Mouse (Mus musculus) limb, embryonic 10.5 days (tissue): Measurements from ENCODE around the gene Mmp24. TPM values are rescaled to one million over a fixed set of nuclear protein-coding genes. Genes with fewer than 3 reads are reported as not detected.

Experiments
- DNase-seq: peaks from one replicate; pipeline ENCODE4 v3.0.0-alpha.2; 2017; ENCODE audit warnings: low spot score
- H3K27ac ChIP-seq: fragments of 300-500 bp; sonication (generic); 2 replicates; pipeline ENCODE4 v1.5.1; 2016; ENCODE audit warnings: mild to moderate bottlenecking
- H3K27me3 ChIP-seq: fragments of 300-500 bp; sonication (generic); 2 replicates; pipeline ENCODE4 v1.6.1; 2016; ENCODE audit warnings: low read depth, mild to moderate bottlenecking; ENCODE audit not compliant: poor library complexity, severe bottlenecking
- H3K36me3 ChIP-seq: fragments of 300-500 bp; sonication (generic); 2 replicates; pipeline ENCODE4 v1.6.1; 2016; ENCODE audit warnings: mild to moderate bottlenecking, moderate library complexity
- H3K4me1 ChIP-seq: fragments of 300-500 bp; sonication (generic); 2 replicates; pipeline ENCODE4 v1.6.1; 2016
- H3K4me3 ChIP-seq: fragments of 300-500 bp; sonication (generic); 2 replicates; pipeline ENCODE4 v1.5.1; 2016; ENCODE audit warnings: mild to moderate bottlenecking, moderate library complexity
- H3K9me3 ChIP-seq: fragments of 300-500 bp; sonication (generic); replicated peaks from 2 replicates; pipeline ENCODE4 v1.6.1; 2016; ENCODE audit warnings: mild to moderate bottlenecking
- WGBS: fragments of 180-500 bp; shearing (Covaris S2); methylation state at CpG from one replicate; pipeline ENCODE4 v1.1.7; 2016; 5-methylcytosine and 5-hydroxymethylcytosine counted together
- polyA plus RNA-seq: library from polyadenylated mRNA; unstranded; fragments of >200 nt; fragmentation: Nextera tagmentation; extraction: Ambion mirVana; gene quantifications from 2 replicates; pipeline ENCODE4 v1.2.1, GENCODE M21; 2016

Gene Mmp24
- polyA plus RNA-seq, 1 experiment from 2014 or later: 0.05 TPM

DNA sequence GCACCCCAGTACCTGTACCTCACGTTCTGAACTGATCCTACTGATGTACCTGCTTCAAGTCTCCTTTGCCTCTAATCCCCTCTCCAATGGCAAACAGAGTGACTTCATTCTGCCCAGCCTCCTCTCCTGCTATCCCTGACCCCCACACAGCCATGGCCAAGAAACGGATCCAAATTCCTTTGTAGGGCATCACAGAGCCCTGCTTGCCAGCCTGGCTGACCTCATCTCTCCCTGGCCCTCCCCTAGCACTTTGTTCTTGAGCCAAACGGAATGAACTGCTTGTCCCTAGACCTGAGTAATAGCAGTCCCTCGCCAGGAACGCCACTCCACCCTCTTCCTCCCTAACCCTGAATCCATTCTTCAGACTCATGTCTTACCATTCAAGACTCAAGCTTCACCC, 31.4 kb downstream of the Mmp24 start:
- Histone ChIP-seq H3K36me3 (no peaks in the 10 kb centered on the region), H3K9me3 (no peaks in the 10 kb centered on the region), H3K27me3 (no peaks in the 10 kb centered on the region), H3K4me3 (no peak overlapping the region), H3K27ac (no peak overlapping the region), H3K4me1 (peaks cover 9% of the 10 kb centered on the region; the same call in 1 of the 2 replicates)
- no peak for DNase-seq
- WGBS: 75% methylated on average over 5 of the region's 5 CpGs

DNA sequence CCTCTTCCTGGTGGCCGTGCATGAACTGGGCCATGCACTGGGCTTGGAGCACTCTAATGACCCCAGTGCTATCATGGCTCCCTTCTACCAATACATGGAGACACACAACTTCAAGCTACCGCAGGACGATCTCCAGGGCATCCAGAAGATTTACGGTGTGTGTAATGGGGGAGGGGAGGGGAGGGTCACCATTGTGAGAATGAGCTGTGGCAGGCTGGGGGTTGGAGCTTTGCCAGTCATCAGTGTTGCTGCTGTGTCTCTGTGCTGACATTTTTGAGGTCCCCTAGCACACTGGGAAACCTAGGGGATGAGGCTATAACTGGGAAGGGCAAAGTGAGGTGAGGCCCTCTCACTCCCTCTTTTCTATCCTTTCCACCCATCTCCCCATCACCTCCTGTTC, 32.3 kb downstream of the Mmp24 start:
- WGBS: 48% methylated on average over 4 of the region's 4 CpGs
- Histone ChIP-seq H3K27me3 (no peaks in the 10 kb centered on the region), H3K9me3 (no peaks in the 10 kb centered on the region), H3K36me3 (no peaks in the 10 kb centered on the region), H3K27ac (no peak overlapping the region), H3K4me1 (peaks cover 9% of the 10 kb centered on the region; the same call in 1 of the 2 replicates), H3K4me3 (no peak overlapping the region)
- DNase-seq: no peak

DNA sequence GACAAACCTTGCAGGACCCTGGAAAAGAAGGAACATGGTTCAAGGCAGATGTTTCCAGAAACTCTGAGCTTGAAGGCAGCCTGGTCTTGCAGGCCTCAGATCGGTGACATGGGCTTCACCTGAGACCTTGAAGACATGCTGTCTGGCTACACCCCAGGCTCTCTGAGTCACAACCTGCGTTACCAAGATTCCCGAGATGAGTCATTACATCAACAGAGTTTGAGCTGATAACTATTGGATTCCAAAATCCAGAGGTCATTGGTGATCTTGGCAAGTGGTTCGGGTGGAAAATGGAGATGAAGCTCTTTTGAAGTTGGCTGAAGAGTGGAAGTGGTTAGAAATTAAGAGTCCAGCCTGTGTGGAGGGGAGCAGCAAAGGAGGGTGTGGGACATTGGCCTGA, 34.5 kb downstream of the Mmp24 start:
- no peaks in the 10 kb centered on the region for H3K9me3 ChIP-seq
- H3K4me3 ChIP-seq: no peak overlapping the region
- WGBS: 90% methylated on average over 4 of the region's 4 CpGs
- H3K36me3 ChIP-seq: no peaks in the 10 kb centered on the region
- DNase-seq: no peak
- H3K27ac ChIP-seq: no peak overlapping the region
- H3K27me3 ChIP-seq: no peaks in the 10 kb centered on the region
- peaks cover 19% of the 10 kb centered on the region for H3K4me1 ChIP-seq

DNA sequence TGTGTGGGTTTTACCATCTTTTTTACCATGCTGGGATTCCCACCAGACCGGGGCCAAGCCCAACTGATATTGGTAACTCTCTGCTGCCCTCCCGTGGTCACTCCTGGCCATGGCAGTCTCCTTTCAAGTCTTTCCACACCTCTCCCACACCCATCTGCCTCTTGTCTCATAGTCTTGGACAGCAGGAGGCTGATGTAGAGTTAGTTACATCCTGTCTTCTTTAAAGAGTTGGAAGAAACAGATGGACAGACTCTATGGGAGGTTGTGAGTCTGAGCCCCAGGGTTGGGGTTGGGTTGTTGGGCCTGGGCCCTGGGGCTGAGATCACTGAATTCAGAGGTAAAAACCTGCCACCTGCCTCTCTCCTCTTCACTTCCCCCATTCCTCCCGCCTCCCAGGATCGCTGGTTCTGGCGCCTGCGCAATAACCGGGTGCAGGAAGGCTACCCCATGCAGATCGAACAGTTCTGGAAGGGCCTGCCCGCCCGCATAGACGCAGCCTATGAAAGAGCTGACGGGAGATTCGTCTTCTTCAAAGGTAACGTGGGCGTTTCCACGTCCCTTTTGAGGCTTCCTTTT, 36.8 kb downstream of the Mmp24 start:
- 35% methylated on average over 16 of the region's 16 CpGs for WGBS
- peak; percentile 88 for DNase-seq
- peaks cover 24% of the 10 kb centered on the region for H3K4me1 ChIP-seq
- H3K36me3 ChIP-seq: no peaks in the 10 kb centered on the region
- no peaks in the 10 kb centered on the region for H3K9me3 ChIP-seq
- no peak overlapping the region for H3K4me3 ChIP-seq
- no peak overlapping the region for H3K27ac ChIP-seq
- H3K27me3 ChIP-seq: no peaks in the 10 kb centered on the region

DNA sequence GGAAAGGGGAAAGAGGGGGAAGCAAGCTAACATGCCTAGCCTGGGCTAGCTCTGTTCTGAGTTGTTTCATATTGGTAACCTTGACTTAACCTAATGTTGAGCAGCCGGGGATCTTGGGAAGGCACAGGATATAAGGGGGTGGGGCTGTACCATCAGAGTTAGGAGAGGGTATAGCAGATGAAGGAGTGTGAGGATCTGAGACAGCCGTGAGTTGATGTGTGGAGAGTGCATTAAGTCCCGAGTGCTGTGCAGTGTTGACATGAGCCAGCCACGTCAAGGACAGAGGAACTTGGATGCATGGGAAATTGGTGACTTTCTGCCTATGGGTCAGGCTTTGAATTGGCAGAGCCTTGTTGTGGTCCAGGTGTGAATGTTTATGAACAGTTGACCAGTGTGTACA, 37.5 kb downstream of the Mmp24 start:
- no peaks in the 10 kb centered on the region for H3K9me3 ChIP-seq
- H3K27me3 ChIP-seq: no peaks in the 10 kb centered on the region
- 82% methylated on average over 4 of the region's 4 CpGs for WGBS
- H3K27ac ChIP-seq: no peak overlapping the region
- H3K36me3 ChIP-seq: no peaks in the 10 kb centered on the region
- no peak overlapping the region for H3K4me3 ChIP-seq
- DNase-seq: no peak
- H3K4me1 ChIP-seq: peaks cover 19% of the 10 kb centered on the region

DNA sequence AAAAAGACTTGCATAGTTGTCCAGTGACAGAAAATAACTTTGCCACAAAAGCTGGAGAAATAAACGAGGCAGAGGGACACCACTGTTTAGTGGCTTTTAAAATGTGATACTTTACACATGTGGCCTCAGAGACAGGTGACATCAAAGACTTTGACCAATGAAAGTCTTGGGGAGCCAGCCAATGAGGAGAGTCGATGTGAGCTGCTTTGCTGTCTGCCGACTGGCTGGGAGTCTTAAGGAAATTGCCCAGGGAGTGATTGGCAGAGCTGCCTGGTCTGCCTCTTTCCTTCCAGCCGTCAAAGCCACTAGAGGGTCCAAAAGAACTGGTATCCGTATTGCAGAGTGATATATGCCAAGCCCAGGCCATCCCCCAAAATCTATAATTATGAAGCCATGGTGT, 39.7 kb downstream of the Mmp24 start:
- Histone ChIP-seq H3K27me3 (no peaks in the 10 kb centered on the region), H3K4me1 (peaks cover 41% of the 10 kb centered on the region), H3K27ac (no peak overlapping the region), H3K4me3 (no peak overlapping the region), H3K9me3 (no peaks in the 10 kb centered on the region), H3K36me3 (peaks cover 8% of the 10 kb centered on the region)
- WGBS: 24% methylated on average over 5 of the region's 5 CpGs
- DNase-seq: no peak

DNA sequence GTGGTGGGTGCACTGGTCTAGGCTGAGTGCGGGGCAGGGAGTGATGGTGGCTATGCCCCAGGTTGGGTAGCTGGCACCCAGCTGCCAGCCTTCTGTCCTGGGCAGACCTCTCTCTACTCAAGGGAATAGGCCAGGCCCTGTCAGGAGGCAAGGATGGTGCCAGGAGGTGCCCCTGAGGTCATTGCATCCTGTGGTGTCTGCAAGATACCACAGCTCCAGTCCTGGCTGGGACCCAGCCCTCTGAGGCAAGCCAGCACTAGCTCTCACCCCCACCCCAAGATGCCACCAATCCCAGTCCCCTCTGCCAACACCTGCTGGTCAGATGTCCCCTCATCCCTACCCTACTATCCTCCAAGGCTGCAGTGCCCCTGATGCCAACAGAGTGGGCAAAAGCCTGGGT, 41.0 kb downstream of the Mmp24 start:
- 96% methylated on average over 1 of the region's 1 CpGs for WGBS
- no peak for DNase-seq
- peaks cover 42% of the 10 kb centered on the region for H3K4me1 ChIP-seq
- peaks cover 21% of the 10 kb centered on the region for H3K36me3 ChIP-seq
- no peaks in the 10 kb centered on the region for H3K27me3 ChIP-seq
- no peak overlapping the region for H3K4me3 ChIP-seq
- no peaks in the 10 kb centered on the region for H3K9me3 ChIP-seq
- no peak overlapping the region for H3K27ac ChIP-seq

DNA sequence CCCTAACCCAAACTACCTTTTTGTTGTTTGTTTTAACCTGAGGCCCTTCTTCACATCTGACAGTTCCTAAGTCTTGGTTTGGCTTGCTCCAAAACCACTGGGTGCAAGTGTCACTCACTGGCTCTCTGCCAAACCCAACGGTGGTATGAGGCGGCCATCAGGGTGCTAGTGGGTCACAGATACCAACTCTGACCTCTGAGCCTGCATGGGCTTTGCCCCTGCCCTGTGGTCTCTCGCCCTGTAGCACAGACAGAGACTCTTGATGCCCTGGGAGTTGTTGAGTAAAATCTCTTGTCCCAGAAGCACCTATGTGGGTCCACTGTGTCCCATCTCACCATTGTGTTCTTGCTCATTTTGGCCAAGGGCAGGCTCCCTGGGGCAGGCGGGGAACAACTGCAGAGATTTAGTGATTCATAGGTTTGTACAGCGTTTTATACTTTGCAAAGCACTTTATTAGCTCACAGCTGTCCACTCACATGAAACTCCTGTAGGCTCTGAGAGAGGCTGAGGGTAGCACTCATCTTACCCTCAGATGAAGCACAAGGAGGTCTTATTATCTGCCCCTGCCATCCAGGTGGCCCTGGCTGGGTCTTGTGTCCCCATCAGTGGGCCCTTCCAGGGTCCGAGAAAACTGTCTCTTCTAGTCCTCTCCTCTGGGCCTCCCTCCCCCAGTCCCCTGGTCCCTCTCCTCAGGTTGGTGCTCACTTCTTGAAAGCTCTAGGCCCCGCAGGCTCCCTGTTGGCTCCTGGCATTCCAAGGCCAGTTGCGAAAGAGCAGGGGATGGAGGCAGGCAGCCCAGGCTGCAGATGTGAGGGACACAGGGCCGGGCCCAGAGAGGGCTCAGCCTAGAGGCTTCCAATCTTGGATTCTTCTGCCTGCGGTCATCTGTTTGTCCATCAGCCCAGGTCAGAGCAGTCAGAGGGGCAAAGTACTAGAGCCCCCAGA, 42.4 kb downstream of the Mmp24 start:
- peaks cover 34% of the 10 kb centered on the region for H3K36me3 ChIP-seq
- H3K4me3 ChIP-seq: 0 out of 2 replicates have a peak overlapping the region, but pooled peaks have one; percentile 68
- no peak for DNase-seq
- H3K4me1 ChIP-seq: peaks cover 42% of the 10 kb centered on the region
- no peaks in the 10 kb centered on the region for H3K9me3 ChIP-seq
- WGBS: 85% methylated on average over 10 of the region's 10 CpGs
- H3K27ac ChIP-seq: no peak overlapping the region
- no peaks in the 10 kb centered on the region for H3K27me3 ChIP-seq

DNA sequence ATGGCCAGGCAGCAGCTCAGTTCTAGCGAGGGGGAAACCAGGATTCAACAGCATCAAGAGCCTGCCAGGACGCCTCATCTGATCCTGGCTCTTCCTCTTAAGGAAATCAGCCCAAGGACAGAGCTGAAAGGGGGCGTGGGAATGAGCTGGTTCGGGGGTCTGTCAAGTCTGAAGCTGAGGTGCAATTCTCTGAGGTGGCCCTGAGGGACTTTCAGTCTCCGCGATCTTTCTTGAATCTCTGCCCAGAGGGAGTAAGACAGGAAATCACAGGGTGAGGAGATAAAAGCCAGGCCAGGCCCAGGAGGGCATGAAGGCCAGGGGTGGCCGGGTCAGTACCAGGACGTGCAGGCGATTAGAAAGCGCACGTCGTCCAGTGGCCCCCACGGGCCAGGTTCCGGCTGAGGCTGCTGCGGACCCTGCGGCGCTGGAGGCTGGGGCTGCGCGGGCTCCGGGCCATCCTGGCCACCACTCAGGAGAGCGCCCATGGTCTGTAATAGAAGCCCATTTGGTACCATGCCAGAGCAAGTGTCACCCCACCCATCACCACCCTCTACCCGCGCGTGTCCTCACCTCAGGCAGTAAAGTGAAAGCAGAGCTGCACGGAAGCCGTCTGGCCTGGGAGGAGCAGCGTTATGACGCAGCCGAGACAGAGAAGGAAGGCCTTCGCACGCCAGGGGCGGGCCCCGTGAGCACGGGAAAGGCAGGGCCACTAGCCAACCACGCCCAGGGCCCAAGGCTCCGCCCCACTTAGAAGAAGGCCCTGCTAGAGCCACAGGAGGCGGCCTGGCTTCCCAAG, 43.7 kb downstream of the Mmp24 start:
- DNase-seq: peak; percentile 88
- Histone ChIP-seq H3K9me3 (no peaks in the 10 kb centered on the region), H3K4me3 (peak overlapping the region; percentile 68), H3K27me3 (no peaks in the 10 kb centered on the region), H3K36me3 (peaks cover 46% of the 10 kb centered on the region), H3K27ac (peak overlapping the region; percentile 88), H3K4me1 (peaks cover 40% of the 10 kb centered on the region)
- WGBS: 2% methylated on average over 37 of the region's 37 CpGs

DNA sequence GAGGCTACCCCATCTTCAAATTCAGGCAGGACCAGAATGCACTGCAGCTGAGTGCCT, 44.1 kb downstream of the Mmp24 start, which contains the start of gene BC029722:
Gene BC029722 (minus strand): TSS at position 35 of the 57 bp plus-strand sequence.
- peaks cover 50% of the 10 kb centered on the region for H3K36me3 ChIP-seq
- DNase-seq: no peak
- H3K4me1 ChIP-seq: peaks cover 35% of the 10 kb centered on the region
- H3K27me3 ChIP-seq: no peaks in the 10 kb centered on the region
- peak within 1 kb of the TSS; percentile 88 for H3K27ac ChIP-seq
- peak within 1 kb of the TSS; percentile 68 for H3K4me3 ChIP-seq
- no peaks in the 10 kb centered on the region for H3K9me3 ChIP-seq

DNA sequence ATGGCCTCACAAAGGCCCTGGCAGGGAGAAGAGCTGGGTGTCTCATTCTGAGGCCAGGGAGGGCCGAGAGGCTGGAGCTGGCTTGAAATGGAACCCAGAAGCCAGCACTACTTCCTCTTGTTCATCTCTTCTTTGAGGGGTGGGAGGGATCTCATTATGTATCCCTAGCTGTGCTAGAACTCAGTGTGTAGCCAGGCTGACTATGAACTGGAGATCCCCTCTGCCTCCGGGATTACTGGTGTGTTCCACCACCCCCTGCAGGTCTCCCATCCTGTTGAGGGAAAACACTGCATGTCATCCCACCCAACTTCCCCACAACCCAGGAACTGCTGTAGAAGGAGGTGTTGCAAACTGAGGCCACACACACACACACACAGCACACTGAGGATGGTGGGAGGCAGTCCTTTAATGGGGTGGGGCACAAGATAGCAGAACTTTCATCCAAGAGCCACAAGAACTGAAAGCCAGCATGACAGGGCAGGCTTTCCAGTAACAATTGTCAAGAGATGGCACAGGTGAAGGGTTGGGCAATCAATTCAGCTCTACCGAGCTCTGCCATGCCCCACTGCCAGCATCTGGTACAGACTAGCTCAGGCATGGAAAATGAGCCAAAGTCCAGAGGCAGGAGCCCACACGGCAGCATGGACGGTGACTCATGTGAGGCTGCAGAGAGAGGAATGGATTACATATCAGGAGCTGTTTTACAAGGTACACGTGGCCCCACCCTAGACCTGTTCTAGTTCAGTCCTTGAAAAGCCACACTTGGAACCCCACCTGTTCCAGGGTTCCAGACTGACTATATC, 44.5 kb downstream of the Mmp24 start:
- no peaks in the 10 kb centered on the region for H3K27me3 ChIP-seq
- H3K4me3 ChIP-seq: peak overlapping the region; percentile 68
- H3K36me3 ChIP-seq: peaks cover 50% of the 10 kb centered on the region
- WGBS: 71% methylated on average over 6 of the region's 6 CpGs
- DNase-seq: no peak
- H3K9me3 ChIP-seq: no peaks in the 10 kb centered on the region
- H3K27ac ChIP-seq: peak overlapping the region; percentile 88
- peaks cover 31% of the 10 kb centered on the region for H3K4me1 ChIP-seq

DNA sequence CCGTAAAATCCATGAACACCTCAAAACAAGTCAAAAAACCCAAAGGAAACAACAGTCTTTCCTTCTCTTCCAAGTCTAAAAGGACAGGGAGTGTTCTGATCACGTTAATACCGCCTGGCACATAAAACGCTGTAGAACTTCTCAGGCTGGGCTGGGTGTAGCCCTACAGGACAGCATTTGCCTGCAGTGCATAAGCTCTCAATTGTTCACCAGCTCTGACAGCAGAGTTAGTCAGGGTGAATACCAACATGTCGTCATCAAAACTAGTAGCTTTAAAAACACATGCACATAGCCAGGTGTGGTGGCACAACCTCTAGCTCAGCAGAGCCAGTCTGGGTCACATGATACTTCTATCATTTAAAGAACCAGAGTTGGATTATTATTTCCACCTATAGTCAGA, 45.6 kb downstream of the Mmp24 start:
- Histone ChIP-seq H3K4me3 (no peak overlapping the region), H3K9me3 (no peaks in the 10 kb centered on the region), H3K4me1 (peaks cover 30% of the 10 kb centered on the region), H3K27me3 (no peaks in the 10 kb centered on the region), H3K36me3 (peaks cover 50% of the 10 kb centered on the region), H3K27ac (no peak overlapping the region)
- WGBS: 92% methylated on average over 5 of the region's 5 CpGs
- no peak for DNase-seq
